Mouse (Mus musculus) midbrain, postnatal 0 days (tissue): Measurements from ENCODE around the gene Adssl1. TPM values are rescaled to one million over a fixed set of nuclear protein-coding genes. Genes with fewer than 3 reads are reported as not detected.
A peak's percentile ranks its signal among the peaks of the same experiment; 100 is the strongest.

Experiments used
- ATAC-seq: fragments of 200-750 bp; cut with Nextera tagmentation; 2 replicates; pipeline ENCODE4 v1.8.0; 2017; ENCODE audit warnings: moderate number of reproducible peaks, mild to moderate bottlenecking, moderate TSS enrichment, moderate library complexity; ENCODE audit not compliant: low FRiP score
- DNase-seq: peaks from one replicate; pipeline ENCODE4 v3.0.0-alpha.2; 2015; ENCODE audit warnings: low spot score
- H3K27ac ChIP-seq: fragments of 300-500 bp; sonication (generic); 2 replicates; pipeline ENCODE4 v1.5.1; 2014; ENCODE audit warnings: low read depth, mild to moderate bottlenecking, low read length, mixed read lengths
- H3K27me3 ChIP-seq: fragments of 300-500 bp; sonication (generic); 2 replicates; pipeline ENCODE4 v1.6.1; 2014; ENCODE audit warnings: low read length, control low read depth, mixed read lengths; ENCODE audit not compliant: insufficient read depth
- H3K36me3 ChIP-seq: fragments of 300-500 bp; sonication (generic); 2 replicates; pipeline ENCODE4 v1.6.1; 2014; ENCODE audit warnings: low read length, control low read depth, mixed read lengths; ENCODE audit not compliant: insufficient read depth
- H3K4me1 ChIP-seq: fragments of 300-500 bp; sonication (generic); 2 replicates; pipeline ENCODE4 v1.6.1; 2014; ENCODE audit warnings: mild to moderate bottlenecking, control low read depth, antibody characterized with exemption, low read length, mixed read lengths; ENCODE audit not compliant: insufficient read depth
- H3K4me2 ChIP-seq: fragments of 300-500 bp; sonication (generic); 2 replicates; pipeline ENCODE4 v1.6.1; 2014; ENCODE audit warnings: low read depth, mild to moderate bottlenecking, low read length, mixed read lengths; ENCODE audit not compliant: poor library complexity, severe bottlenecking
- H3K4me3 ChIP-seq: fragments of 300-500 bp; sonication (generic); 2 replicates; pipeline ENCODE4 v1.5.1; 2014; ENCODE audit warnings: low read depth, mild to moderate bottlenecking, low read length, moderate library complexity
- H3K9ac ChIP-seq: fragments of 300-500 bp; sonication (generic); replicated peaks from 2 replicates; pipeline ENCODE4 v1.6.1; 2014; ENCODE audit warnings: mild to moderate bottlenecking, low read length, moderate library complexity, mixed read lengths; ENCODE audit not compliant: poor library complexity, severe bottlenecking
- H3K9me3 ChIP-seq: fragments of 300-500 bp; sonication (generic); 2 replicates; pipeline ENCODE4 v1.6.1; 2016; ENCODE audit warnings: low read length, control low read depth
- CTCF ChIP-seq: IDR thresholded peaks from 2 replicates; pipeline ENCODE4 v1.5.1; 2016; ENCODE audit warnings: antibody characterized with exemption, mild to moderate bottlenecking
- WGBS: fragments of 180-500 bp; shearing (Covaris S2); extraction: QIAGEN DNeasy Blood & Tissue Kit; methylation state at CpG from one replicate; pipeline ENCODE4 v1.1.7; 2014; 5-methylcytosine and 5-hydroxymethylcytosine counted together
- polyA plus RNA-seq: library from polyadenylated mRNA; unstranded; fragments of >200 nt; fragmentation: Nextera tagmentation; extraction: Ambion mirVana; gene quantifications from 2 replicates; pipeline ENCODE4 v1.2.1, GENCODE M21; 2015
- total RNA-seq: library from RNA; depleted of rRNA; stranded (reverse); fragments of >200 nt; gene quantifications from 2 replicates; pipeline ENCODE4 v1.2.3, GENCODE M21; 2014

Gene Adssl1
- total and polyA plus RNA-seq, 2 experiments from 2014 or later = 4.1 to 8.2 TPM

- Histone ChIP-seq H3K36me3 (no peaks in the 10 kb centered on the region), H3K4me1 (no peaks in the 10 kb centered on the region), H3K4me3 (no peak overlapping the region), H3K9ac (no peak overlapping the region), H3K9me3 (no peaks in the 10 kb centered on the region), H3K4me2 (no peak overlapping the region), H3K27ac (no peak overlapping the region), H3K27me3 (peaks cover 14% of the 10 kb centered on the region)
- TF ChIP-seq CTCF = peak; percentile 75
- ATAC-seq (peak; percentile 42; the same call in 1 of the 2 replicates), DNase-seq (peak; percentile 72)
- WGBS = 15% methylated on average over 8 of the region's 8 CpGs
Measured at GRCm38 (mm10) chr12:112617898-112618380, 1.9 kb upstream of the Adssl1 start.

GRCm38 (mm10) chr12:112618981-112619685 is 712 bp upstream of the Adssl1 start:
- DNase-seq (no peak), ATAC-seq (no peak)
- peaks cover 14% of the 10 kb centered on the region for H3K27me3 ChIP-seq
- no peaks in the 10 kb centered on the region for H3K36me3 ChIP-seq
- H3K4me1 ChIP-seq = no peaks in the 10 kb centered on the region
- H3K4me2 ChIP-seq = peak overlapping the region; percentile 91
- peak overlapping the region; percentile 67; the same call in 1 of the 2 replicates for H3K9ac ChIP-seq
- WGBS = 25% methylated on average over 13 of the region's 13 CpGs
- no peak overlapping the region for H3K27ac ChIP-seq
- peak overlapping the region; percentile 50 for H3K4me3 ChIP-seq
- TF ChIP-seq CTCF = no peak
- no peaks in the 10 kb centered on the region for H3K9me3 ChIP-seq

- H3K27ac ChIP-seq = no peak overlapping the region
- H3K9ac ChIP-seq = peak overlapping the region; percentile 67
- H3K4me1 ChIP-seq = no peaks in the 10 kb centered on the region
- peak overlapping the region; percentile 91 for H3K4me2 ChIP-seq
- H3K36me3 ChIP-seq = no peaks in the 10 kb centered on the region
- peak overlapping the region; percentile 50 for H3K4me3 ChIP-seq
- DNase-seq (no peak), ATAC-seq (0 out of 2 replicates have a peak, but pooled peaks have one; percentile 22)
- WGBS = 15% methylated on average over 16 of the region's 16 CpGs
- TF ChIP-seq CTCF = no peak
- peaks cover 14% of the 10 kb centered on the region for H3K27me3 ChIP-seq
- H3K9me3 ChIP-seq = no peaks in the 10 kb centered on the region
Measured at GRCm38 (mm10) chr12:112620354-112621061, 663 bp downstream of the Adssl1 start.

GRCm38 (mm10) chr12:112621900-112622299 is 2.1 kb downstream of the Adssl1 start:
- no peak overlapping the region for H3K27ac ChIP-seq
- H3K36me3 ChIP-seq = no peaks in the 10 kb centered on the region
- WGBS = 87% methylated on average over 3 of the region's 3 CpGs
- no peak for TF ChIP-seq CTCF
- no peak overlapping the region for H3K9ac ChIP-seq
- no peaks in the 10 kb centered on the region for H3K4me1 ChIP-seq
- no peaks in the 10 kb centered on the region for H3K9me3 ChIP-seq
- no peak for DNase-seq
- H3K4me3 ChIP-seq = no peak overlapping the region
- no peak for ATAC-seq
- no peak overlapping the region for H3K4me2 ChIP-seq
- peaks cover 14% of the 10 kb centered on the region for H3K27me3 ChIP-seq

GRCm38 (mm10) chr12:112623742-112624141 is 3.9 kb downstream of the Adssl1 start:
- ATAC-seq (no peak), DNase-seq (peak; percentile 40)
- Histone ChIP-seq H3K4me2 (no peak overlapping the region), H3K36me3 (no peaks in the 10 kb centered on the region), H3K4me3 (no peak overlapping the region), H3K9me3 (no peaks in the 10 kb centered on the region), H3K27ac (no peak overlapping the region), H3K27me3 (peaks cover 11% of the 10 kb centered on the region), H3K4me1 (no peaks in the 10 kb centered on the region), H3K9ac (no peak overlapping the region)
- peak; percentile 90 for TF ChIP-seq CTCF
- 24% methylated on average over 2 of the region's 2 CpGs for WGBS

GRCm38 (mm10) chr12:112625700-112626099 is 5.9 kb downstream of the Adssl1 start:
- no peak overlapping the region for H3K9ac ChIP-seq
- WGBS = 92% methylated on average over 4 of the region's 4 CpGs
- DNase-seq (no peak), ATAC-seq (no peak)
- H3K4me1 ChIP-seq = peaks cover 3% of the 10 kb centered on the region; the same call in 1 of the 2 replicates
- no peak overlapping the region for H3K4me2 ChIP-seq
- H3K27me3 ChIP-seq = peaks cover 8% of the 10 kb centered on the region
- H3K27ac ChIP-seq = no peak overlapping the region
- H3K9me3 ChIP-seq = no peaks in the 10 kb centered on the region
- TF ChIP-seq CTCF = no peak
- H3K4me3 ChIP-seq = no peak overlapping the region
- H3K36me3 ChIP-seq = no peaks in the 10 kb centered on the region
